Mouse (Mus musculus) G1E (cell line): ENCODE measurements around the gene Galk1. TPM values are rescaled to one million over a fixed set of nuclear protein-coding genes. Genes with fewer than 3 reads are reported as not detected.

ENCODE experiments used
- ATAC-seq: 2 replicates; pipeline ENCODE4 v1.8.0; 2016; ENCODE audit warnings: mild to moderate bottlenecking; ENCODE audit not compliant: insufficient number of reproducible peaks, poor library complexity, low FRiP score, severe bottlenecking; ENCODE audit errors: extremely low read depth
- DNase-seq: peaks from one replicate; pipeline ENCODE4 v3.0.0; 2012; ENCODE audit warnings: low spot score
- H3K27me3 ChIP-seq: 2 replicates; pipeline ENCODE4 v1.6.1; 2012; ENCODE audit warnings: mild to moderate bottlenecking, low read length, inconsistent platforms; ENCODE audit not compliant: insufficient read depth
- H3K36me3 ChIP-seq: replicated peaks from 2 replicates; pipeline ENCODE3; 2012; ENCODE audit warnings: mild to moderate bottlenecking, inconsistent platforms
- H3K4me1 ChIP-seq: 2 replicates; pipeline ENCODE4 v1.6.1; 2012; ENCODE audit warnings: low read depth, low read length, inconsistent platforms, mixed read lengths; ENCODE audit not compliant: insufficient read depth
- H3K4me3 ChIP-seq: 2 replicates; pipeline ENCODE4 v1.5.1; 2012; ENCODE audit warnings: low read depth, mild to moderate bottlenecking, inconsistent platforms, low read length, moderate library complexity, mixed read lengths
- H3K9me3 ChIP-seq: replicated peaks from 2 replicates; pipeline ENCODE4 v1.6.1; 2012; ENCODE audit warnings: inconsistent platforms
- CTCF ChIP-seq: IDR thresholded peaks from 2 replicates; pipeline ENCODE4 v1.5.1; 2012; ENCODE audit warnings: low read depth, low read length, inconsistent platforms, mixed read lengths
- GATA1 ChIP-seq: IDR thresholded peaks from 2 replicates; pipeline ENCODE4 v1.6.1; 2012; ENCODE audit warnings: borderline replicate concordance, low read length, inconsistent platforms, mixed read lengths
- GATA2 ChIP-seq: IDR thresholded peaks from 2 replicates; pipeline ENCODE4 v1.6.1; 2012; ENCODE audit warnings: low read depth, low read length, inconsistent platforms, borderline replicate concordance
- POLR2AphosphoS5 ChIP-seq: IDR thresholded peaks from 2 replicates; pipeline ENCODE4 v1.6.1; 2012; ENCODE audit warnings: low read depth, low read length, inconsistent platforms; ENCODE audit not compliant: insufficient replicate concordance
- TAL1 ChIP-seq: conservative IDR thresholded peaks from 2 replicates; pipeline ENCODE4 v1.6.1; 2012; ENCODE audit warnings: low read depth, low read length, inconsistent platforms, mixed read lengths
- polyA plus RNA-seq: library from polyadenylated mRNA; stranded (reverse); fragments of >175 nt; gene quantifications from 2 replicates; pipeline ENCODE4 v1.2.3, GENCODE M21; 2012
- total RNA-seq, 2 experiments: library from RNA; stranded (forward) in 1 of 2; stranded (reverse) in 1 of 2; fragments of 200-1000 nt in 1 of 2; fragments of >200 nt in 1 of 2; fragmentation: Nextera tagmentation in 1 of 2; gene quantifications; 2 replicates each; pipeline ENCODE4 v1.2.3; 2014 to 2017

Galk1 gene
- total and polyA plus RNA-seq, 3 experiments, result 22.0 to 148 (median 54.5) TPM

DNA sequence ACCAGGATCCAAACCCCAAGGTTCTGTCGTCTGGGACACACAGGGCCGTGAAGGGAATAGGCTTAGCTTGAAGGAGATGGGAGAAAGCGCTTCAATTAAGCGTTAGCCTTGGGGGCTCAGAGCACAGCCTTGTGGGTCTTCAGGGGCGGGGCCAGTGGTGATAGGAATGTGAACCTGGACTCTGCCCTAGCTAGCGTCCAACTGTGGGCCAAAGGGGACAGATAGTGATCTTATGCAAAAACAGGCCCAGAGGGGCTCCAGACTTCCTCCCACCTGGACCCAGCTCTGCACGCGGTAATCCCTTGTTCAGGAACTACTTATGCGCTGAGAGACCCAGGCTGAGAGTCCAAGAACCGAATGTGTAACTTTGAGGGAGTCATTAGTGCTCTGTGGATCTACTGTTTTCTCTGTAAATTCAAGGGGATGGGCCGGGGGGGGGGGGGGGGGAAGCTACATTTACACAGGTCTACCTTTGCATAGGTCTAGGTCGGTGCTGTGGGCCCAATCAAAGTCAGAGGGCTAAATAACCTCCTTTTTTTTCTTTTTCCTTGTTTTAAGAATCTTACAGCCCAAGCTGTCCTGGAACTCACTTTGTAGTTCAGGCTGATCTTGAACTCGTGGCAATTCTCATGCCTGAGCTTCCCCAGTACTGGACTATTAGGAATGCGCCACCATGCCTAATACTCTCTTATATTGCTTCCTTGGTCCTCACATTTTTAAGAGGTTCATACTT, 824 bp downstream of the Galk1 start:
- Histone ChIP-seq H3K4me3 (peak overlapping the region; percentile 83), H3K4me1 (peaks cover 87% of the 10 kb centered on the region), H3K9me3 (no peaks in the 10 kb centered on the region), H3K36me3 (peaks cover 48% of the 10 kb centered on the region), H3K27me3 (peaks cover 21% of the 10 kb centered on the region)
- ATAC-seq (no peak), DNase-seq (no peak)
- no peak for TF ChIP-seq CTCF
- TF ChIP-seq POLR2AphosphoS5, result no peak
- TF ChIP-seq TAL1, result no peak
- TF ChIP-seq GATA2, result no peak
- TF ChIP-seq GATA1, result no peak

GRCm38 (mm10) chr11:116010948-116011347, 1.6 kb downstream of the Galk1 start:
- Histone ChIP-seq H3K27me3 (peaks cover 18% of the 10 kb centered on the region), H3K36me3 (peaks cover 56% of the 10 kb centered on the region), H3K4me3 (no peak overlapping the region; the same call in 1 of the 2 replicates), H3K4me1 (peaks cover 91% of the 10 kb centered on the region), H3K9me3 (no peaks in the 10 kb centered on the region)
- ATAC-seq (no peak), DNase-seq (no peak)
- no peak for TF ChIP-seq GATA2
- TF ChIP-seq CTCF, result no peak
- TF ChIP-seq TAL1, result no peak
- no peak for TF ChIP-seq GATA1
- TF ChIP-seq POLR2AphosphoS5, result no peak

- ATAC-seq (no peak), DNase-seq (no peak)
- Histone ChIP-seq H3K9me3 (no peaks in the 10 kb centered on the region), H3K36me3 (peaks cover 63% of the 10 kb centered on the region), H3K4me1 (peaks cover 92% of the 10 kb centered on the region), H3K27me3 (peaks cover 22% of the 10 kb centered on the region), H3K4me3 (no peak overlapping the region; the same call in 1 of the 2 replicates)
- TF ChIP-seq GATA2 (no peak), POLR2AphosphoS5 (no peak), TAL1 (no peak), GATA1 (no peak), CTCF (no peak)
Measured at GRCm38 (mm10) chr11:116010146-116010545, 2.4 kb downstream of the Galk1 start.

DNA sequence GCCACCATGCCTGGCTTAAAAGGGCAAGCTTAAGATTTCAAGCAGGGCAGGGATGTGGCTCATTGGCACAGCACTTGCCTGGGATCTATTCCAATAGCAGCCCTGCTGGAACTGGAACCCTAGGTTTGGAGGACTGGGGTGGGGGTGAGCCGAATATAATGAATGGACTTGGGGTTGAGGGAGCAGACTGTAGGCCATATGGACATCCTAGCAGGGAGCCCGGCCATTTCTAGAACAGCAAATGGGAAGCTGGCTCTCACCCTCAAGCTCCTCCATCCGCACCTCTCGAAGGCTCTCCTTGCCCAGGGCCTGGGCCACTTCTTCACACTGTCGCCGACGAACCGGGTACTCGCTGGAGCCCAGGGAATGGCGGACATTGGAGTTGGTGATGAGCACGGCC, 2.9 kb downstream of the Galk1 start:
- no peak overlapping the region for H3K4me3 ChIP-seq
- no peak for ATAC-seq
- H3K4me1 ChIP-seq, result peaks cover 92% of the 10 kb centered on the region
- H3K27me3 ChIP-seq, result peaks cover 23% of the 10 kb centered on the region
- H3K9me3 ChIP-seq, result no peaks in the 10 kb centered on the region
- TF ChIP-seq POLR2AphosphoS5 (no peak), GATA2 (no peak), CTCF (no peak)
- DNase-seq, result no peak
- peaks cover 63% of the 10 kb centered on the region for H3K36me3 ChIP-seq

DNA sequence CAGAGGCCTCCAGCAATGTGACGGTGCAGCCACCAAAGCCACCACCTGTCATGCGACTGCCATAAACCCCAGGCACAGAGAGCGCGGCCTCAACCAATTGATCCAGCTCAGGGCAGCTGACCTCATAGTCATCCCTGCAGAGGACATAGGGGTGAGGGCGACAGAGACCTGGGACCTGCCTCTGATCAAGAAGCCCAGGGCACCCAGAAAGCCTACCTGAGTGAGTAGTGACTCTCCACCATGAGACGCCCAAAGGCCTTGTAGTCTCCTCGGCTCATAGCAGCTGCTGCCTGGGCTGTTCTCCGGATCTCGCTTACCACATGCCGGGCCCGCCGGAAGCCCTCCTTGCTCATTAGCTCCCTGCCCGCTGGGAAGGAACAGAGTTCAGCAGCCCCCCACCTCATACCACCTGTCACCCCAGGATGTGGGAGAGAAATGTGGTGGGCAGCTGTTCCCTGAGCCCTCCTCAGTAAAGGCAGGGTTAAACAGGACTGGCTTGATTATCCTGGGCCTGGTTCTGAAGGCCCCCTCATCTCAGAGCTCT, 3.6 kb downstream of the Galk1 start:
- H3K4me1 ChIP-seq, result peaks cover 92% of the 10 kb centered on the region

DNA sequence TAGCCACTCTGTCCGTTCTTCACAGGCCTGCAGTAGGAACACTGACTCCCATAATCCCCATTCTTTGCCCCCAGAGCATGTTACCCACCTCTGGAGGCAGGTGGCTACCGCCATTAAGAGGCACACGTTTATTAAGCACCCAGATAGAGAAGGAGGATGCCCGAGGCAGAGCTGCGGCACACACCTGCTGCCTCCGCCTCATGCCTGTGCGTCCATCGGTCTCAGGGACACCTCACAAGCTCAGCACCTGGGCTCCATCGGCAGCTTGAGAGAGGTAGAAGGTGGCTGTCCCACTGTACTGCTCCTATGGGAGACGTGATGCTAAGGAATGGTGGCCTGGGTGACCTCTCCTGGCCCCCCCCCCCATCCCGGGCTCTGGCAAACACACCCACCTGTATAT, 4.1 kb downstream of the Galk1 start:
- Histone ChIP-seq H3K4me3 (no peak overlapping the region), H3K27me3 (peaks cover 23% of the 10 kb centered on the region), H3K4me1 (peaks cover 93% of the 10 kb centered on the region), H3K9me3 (peaks cover under 1% of the 10 kb centered on the region), H3K36me3 (peaks cover 63% of the 10 kb centered on the region)
- ATAC-seq, result no peak
- no peak for DNase-seq
- TF ChIP-seq GATA1 (no peak), POLR2AphosphoS5 (no peak), CTCF (no peak), GATA2 (no peak), TAL1 (no peak)

More for the DNA sequence above, 3.6 kb downstream of the Galk1 start:
- peaks cover 19% of the 10 kb centered on the region for H3K27me3 ChIP-seq
- H3K9me3 ChIP-seq, result no peaks in the 10 kb centered on the region
- no peak for ATAC-seq
- H3K36me3 ChIP-seq, result peaks cover 63% of the 10 kb centered on the region
- no peak overlapping the region for H3K4me3 ChIP-seq
- DNase-seq, result no peak
- no peak for TF ChIP-seq GATA1
- TF ChIP-seq GATA2, result no peak
- no peak for TF ChIP-seq TAL1
- TF ChIP-seq POLR2AphosphoS5, result no peak
- no peak for TF ChIP-seq CTCF
